Mouse (Mus musculus) C3H10T1/2 (cell line): ENCODE data around the gene Map3k12. TPM values are rescaled to one million over a fixed set of nuclear protein-coding genes. Genes with fewer than 3 reads are reported as not detected.

Experiments used
- polyA plus RNA-seq, 2 experiments: library from polyadenylated mRNA; unstranded; fragments of >200 nt; fragmentation: generic; extraction: Trizol; gene quantifications; one replicate each; pipeline ENCODE4 v1.2.1; 2012; ENCODE audit warnings: missing spikeins in 2 of 2

Gene Map3k12
- 10 to 100 TPM in 1 of 2 experiments, 1 to 10 TPM in 1; 4.4 to 17.8 TPM for polyA plus RNA-seq

GRCm38 (mm10) chr15:102516728-102517404 lies at the start of gene Map3k12:
TSS of gene Map3k12 (minus strand) at chr15:102517064.

GRCm38 (mm10) chr15:102524892-102525485 lies 8.1 kb upstream of the Map3k12 start, which contains the start of gene Npff:
TSS of gene Npff (minus strand) at chr15:102524942.

GRCm38 (mm10) chr15:102517976-102518858 lies 1.4 kb upstream of the Map3k12 start, which contains the start of gene Tarbp2:
TSS of gene Tarbp2 (plus strand) at chr15:102518192.

GRCm38 (mm10) chr15:102503447-102503846 lies 13.4 kb downstream of the Map3k12 start, which contains the start of gene Gm10337:
TSS of gene Gm10337 (plus strand) at chr15:102503722.

GRCm38 (mm10) chr15:102470183-102470604 lies 46.7 kb downstream of the Map3k12 start, which contains the start of gene Pcbp2:
TSS of gene Pcbp2 (plus strand) at chr15:102470539.

GRCm38 (mm10) chr15:102458904-102459317 lies 58.0 kb downstream of the Map3k12 start, which contains the start of gene Prr13:
TSS of gene Prr13 (plus strand) at chr15:102459028.

Other genes starting within 250 kb of the Map3k12 start
- under 1 TPM in 1 of 2 experiments, not detected in 1; 0.11 TPM for gene Gm9918, start 246.5 kb downstream of the Map3k12 start, polyA plus RNA-seq
- gene Mfsd5, start 237.6 kb downstream of the Map3k12 start, polyA plus RNA-seq: 100 to 1,000 TPM in 1 of 2 experiments, 10 to 100 TPM in 1; 92.5 to 106 TPM
- 10 to 100 TPM; 21.0 to 35.6 TPM for gene Espl1, start 220.8 kb downstream of the Map3k12 start, polyA plus RNA-seq
- gene Pfdn5, start 190.9 kb downstream of the Map3k12 start, polyA plus RNA-seq: 100 to 1,000 TPM; 724 to 828 TPM
- gene Myg1, start 185.4 kb downstream of the Map3k12 start, polyA plus RNA-seq: 100 to 1,000 TPM; 115 to 233 TPM
- 100 to 1,000 TPM in 1 of 2 experiments, 10 to 100 TPM in 1; 78.8 to 232 TPM for gene Aaas, start 166.3 kb downstream of the Map3k12 start, polyA plus RNA-seq
- under 1 TPM; 0.02 to 0.09 TPM for gene Sp7, start 149.9 kb downstream of the Map3k12 start, polyA plus RNA-seq
- 10 to 100 TPM in 1 of 2 experiments, 1 to 10 TPM in 1; 1.2 to 10.6 TPM for gene Sp1, start 110.9 kb downstream of the Map3k12 start, polyA plus RNA-seq
- gene Amhr2, start 71.7 kb downstream of the Map3k12 start, polyA plus RNA-seq: under 1 TPM; 0.02 to 0.65 TPM
- gene Prr13, start 58.0 kb downstream of the Map3k12 start, polyA plus RNA-seq: 100 to 1,000 TPM; 159 to 189 TPM
- gene Pcbp2, start 46.5 kb downstream of the Map3k12 start, polyA plus RNA-seq: 1,000 to 10,000 TPM in 1 of 2 experiments, 100 to 1,000 TPM in 1; 559 to 1,162 TPM
- not detected for gene Gm10337, start 13.3 kb downstream of the Map3k12 start, polyA plus RNA-seq
- gene Tarbp2, start 1.1 kb upstream of the Map3k12 start, polyA plus RNA-seq: 100 to 1,000 TPM in 1 of 2 experiments, 10 to 100 TPM in 1; 49.0 to 127 TPM
- gene Npff, start 7.9 kb upstream of the Map3k12 start, polyA plus RNA-seq: 1 to 10 TPM in 1 of 2 experiments, under 1 TPM in 1; 0.41 to 6.0 TPM
- gene Gm28047, start 108.0 kb upstream of the Map3k12 start, polyA plus RNA-seq: under 1 TPM; 0.12 to 0.27 TPM
- 100 to 1,000 TPM in 1 of 2 experiments, 10 to 100 TPM in 1; 12.7 to 105 TPM for gene Atf7, start 108.4 kb upstream of the Map3k12 start, polyA plus RNA-seq
- 1,000 to 10,000 TPM; 1,163 to 1,165 TPM for gene Atp5g2, start 155.3 kb upstream of the Map3k12 start, polyA plus RNA-seq
- gene Calcoco1, start 205.1 kb upstream of the Map3k12 start, polyA plus RNA-seq: 100 to 1,000 TPM in 1 of 2 experiments, 1 to 10 TPM in 1; 8.6 to 105 TPM